Mouse (Mus musculus) kidney, adult 2 months (tissue): ENCODE results near the gene Mospd3.

Experiments
- CTCF ChIP-seq: fragments of 200-500 bp; conservative IDR thresholded peaks from 2 replicates; pipeline ENCODE4 v1.5.1; 2011; ENCODE audit warnings: low read depth, mild to moderate bottlenecking, control low read depth, low read length, moderate library complexity, mixed read lengths; ENCODE audit not compliant: insufficient read depth, insufficient read length
- POLR2A ChIP-seq: fragments of 200-500 bp; IDR thresholded peaks from one replicate; pipeline ENCODE4 v1.6.1; 2011; ENCODE audit warnings: low read depth, low read length, control low read depth

- TF ChIP-seq POLR2A, result no peak
- no peak for TF ChIP-seq CTCF
These were observed 32.7 kb upstream of the Mospd3 start for GRCm38 (mm10) chr5:137633397-137634084.
